Mouse (Mus musculus) intestine, embryonic 14.5 days (tissue): ENCODE results near the gene Lrrc4c. TPM values are rescaled to one million over a fixed set of nuclear protein-coding genes. Genes with fewer than 3 reads are reported as not detected.

Experiments
- ATAC-seq: fragments of 200-750 bp; cut with Nextera tagmentation; replicated peaks from 2 replicates; pipeline ENCODE4 v1.8.0; 2017; ENCODE audit warnings: low read depth, moderate number of reproducible peaks, moderate TSS enrichment, moderate library complexity; ENCODE audit not compliant: low FRiP score, low TSS enrichment
- DNase-seq: peaks from one replicate; pipeline ENCODE4 v3.0.0-alpha.2; 2018; ENCODE audit warnings: low spot score
- H3K27ac ChIP-seq: fragments of 300-500 bp; sonication (generic); 2 replicates; pipeline ENCODE4 v1.5.1; 2014; ENCODE audit warnings: low read depth, mild to moderate bottlenecking, control low read depth
- H3K27me3 ChIP-seq: fragments of 300-500 bp; sonication (generic); replicated peaks from 2 replicates; pipeline ENCODE4 v1.6.1; 2014; ENCODE audit warnings: low read length, control low read depth; ENCODE audit not compliant: control insufficient read depth, insufficient read depth
- H3K36me3 ChIP-seq: fragments of 300-500 bp; sonication (generic); 2 replicates; pipeline ENCODE4 v1.6.1; 2014; ENCODE audit warnings: low read length, control low read depth; ENCODE audit not compliant: control insufficient read depth, insufficient read depth
- H3K4me1 ChIP-seq: fragments of 300-500 bp; sonication (generic); replicated peaks from 2 replicates; pipeline ENCODE4 v1.6.1; 2014; ENCODE audit warnings: low read length, control low read depth, mixed read lengths; ENCODE audit not compliant: control insufficient read depth, insufficient read depth
- H3K4me2 ChIP-seq: fragments of 300-500 bp; sonication (generic); 2 replicates; pipeline ENCODE4 v1.6.1; 2014; ENCODE audit warnings: low read length
- H3K4me3 ChIP-seq: fragments of 300-500 bp; sonication (generic); 2 replicates; pipeline ENCODE4 v1.5.1; 2014; ENCODE audit warnings: low read depth, low read length, control low read depth, mixed read lengths
- H3K9ac ChIP-seq: fragments of 300-500 bp; sonication (generic); 2 replicates; pipeline ENCODE4 v1.6.1; 2014; ENCODE audit warnings: mild to moderate bottlenecking, low read length
- H3K9me3 ChIP-seq: fragments of 300-500 bp; sonication (generic); 2 replicates; pipeline ENCODE4 v1.6.1; 2016; ENCODE audit warnings: low read length, control low read depth; ENCODE audit not compliant: control insufficient read depth
- WGBS: fragments of 180-500 bp; shearing (Covaris S2); extraction: QIAGEN DNeasy Blood & Tissue Kit; methylation state at CpG from one replicate; pipeline ENCODE4 v1.1.7; 2014; 5-methylcytosine and 5-hydroxymethylcytosine counted together
- polyA plus RNA-seq: library from polyadenylated mRNA; unstranded; fragments of >200 nt; fragmentation: Nextera tagmentation; extraction: Ambion mirVana; gene quantifications from 2 replicates; pipeline ENCODE4 v1.2.1, GENCODE M21; 2014

Lrrc4c gene
- polyA plus RNA-seq, 1 experiment from 2014 or later = 4.7 TPM

DNA sequence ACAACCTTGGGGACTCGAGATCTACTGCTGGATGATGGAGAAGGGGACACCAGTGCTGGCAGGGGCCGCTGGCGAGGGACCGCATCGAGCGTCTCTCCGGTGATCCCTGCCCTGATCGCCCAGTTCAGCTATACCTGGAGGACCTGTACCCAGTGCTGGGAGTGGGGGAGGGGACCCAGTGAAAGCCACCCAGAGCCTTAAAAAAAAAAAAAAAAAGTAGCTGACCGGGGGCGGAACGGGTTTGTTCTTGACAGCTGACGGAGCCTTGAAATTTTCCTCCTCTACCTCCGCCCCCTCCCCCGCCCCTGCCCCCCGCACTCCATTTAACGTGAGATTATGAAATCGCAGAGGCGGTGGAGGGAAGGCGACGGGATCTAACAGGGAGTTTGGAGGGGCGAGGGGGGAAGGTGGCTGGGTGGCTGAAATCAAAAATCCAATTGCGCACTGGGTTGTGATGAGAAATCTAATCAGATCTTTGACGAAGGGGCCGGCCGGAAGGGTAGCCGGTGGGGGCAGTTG lies 1149.1 kb downstream of the Lrrc4c start:
- WGBS = under 1% methylated on average over 26 of the region's 26 CpGs
- no peaks in the 10 kb centered on the region for H3K4me1 ChIP-seq
- H3K36me3 ChIP-seq = no peaks in the 10 kb centered on the region
- peak overlapping the region; percentile 51 for H3K4me3 ChIP-seq
- no peaks in the 10 kb centered on the region for H3K9me3 ChIP-seq
- H3K4me2 ChIP-seq = peak overlapping the region; percentile 89
- H3K27ac ChIP-seq = peak overlapping the region; percentile 67
- peak overlapping the region; percentile 40 for H3K9ac ChIP-seq
- ATAC-seq = peak; percentile 65; the same call in 1 of the 2 replicates
- peaks cover 5% of the 10 kb centered on the region; the same call in 1 of the 2 replicates for H3K27me3 ChIP-seq
- DNase-seq = peak; percentile 76

DNA sequence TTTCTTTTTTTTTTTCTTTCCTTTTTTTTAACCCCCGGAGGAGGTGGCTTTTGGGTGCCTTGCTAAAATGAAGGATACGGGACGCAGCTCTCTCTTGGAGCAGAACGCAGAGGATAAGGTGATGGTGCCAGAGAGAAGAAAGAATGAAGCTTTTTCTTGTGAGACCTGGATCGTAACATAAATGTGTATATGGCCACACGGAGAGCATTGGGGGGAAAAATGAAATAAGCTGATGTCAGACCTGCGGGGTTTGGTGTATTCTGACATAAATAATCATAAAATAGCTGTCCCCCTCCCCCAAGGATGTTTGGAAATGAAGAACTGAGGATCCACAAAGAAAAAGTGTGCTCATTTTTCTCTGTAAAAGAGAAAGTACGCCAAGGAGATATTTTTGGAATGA lies 1149.7 kb downstream of the Lrrc4c start:
- Histone ChIP-seq H3K27ac (0 out of 2 replicates have a peak overlapping the region, but pooled peaks have one; percentile 67), H3K9me3 (no peaks in the 10 kb centered on the region), H3K9ac (peak overlapping the region; percentile 40; the same call in 1 of the 2 replicates), H3K36me3 (no peaks in the 10 kb centered on the region), H3K4me2 (peak overlapping the region; percentile 89), H3K27me3 (peaks cover 5% of the 10 kb centered on the region; the same call in 1 of the 2 replicates), H3K4me1 (no peaks in the 10 kb centered on the region), H3K4me3 (peak overlapping the region; percentile 51)
- ATAC-seq (no peak), DNase-seq (no peak)
- WGBS = 7% methylated on average over 8 of the region's 8 CpGs

GRCm38 (mm10) chr2:97468372-97468771 lies 1150.4 kb downstream of the Lrrc4c start:
- H3K9ac ChIP-seq = no peak overlapping the region
- DNase-seq (no peak), ATAC-seq (no peak)
- H3K4me3 ChIP-seq = peak overlapping the region; percentile 51
- no peaks in the 10 kb centered on the region for H3K4me1 ChIP-seq
- no peak overlapping the region for H3K27ac ChIP-seq
- no peaks in the 10 kb centered on the region for H3K9me3 ChIP-seq
- peaks cover 5% of the 10 kb centered on the region; the same call in 1 of the 2 replicates for H3K27me3 ChIP-seq
- no peaks in the 10 kb centered on the region for H3K36me3 ChIP-seq
- WGBS = 44% methylated on average over 5 of the region's 5 CpGs
- peak overlapping the region; percentile 89 for H3K4me2 ChIP-seq

- Histone ChIP-seq H3K27me3 (peaks cover 5% of the 10 kb centered on the region; the same call in 1 of the 2 replicates), H3K4me3 (0 out of 2 replicates have a peak overlapping the region, but pooled peaks have one; percentile 51), H3K9ac (no peak overlapping the region), H3K9me3 (no peaks in the 10 kb centered on the region), H3K4me1 (no peaks in the 10 kb centered on the region), H3K4me2 (0 out of 2 replicates have a peak overlapping the region, but pooled peaks have one; percentile 89), H3K27ac (no peak overlapping the region), H3K36me3 (no peaks in the 10 kb centered on the region)
- WGBS = 38% methylated on average over 2 of the region's 2 CpGs
- no peak for DNase-seq
- no peak for ATAC-seq
Measured at GRCm38 (mm10) chr2:97469396-97469795, 1151.4 kb downstream of the Lrrc4c start.

DNA sequence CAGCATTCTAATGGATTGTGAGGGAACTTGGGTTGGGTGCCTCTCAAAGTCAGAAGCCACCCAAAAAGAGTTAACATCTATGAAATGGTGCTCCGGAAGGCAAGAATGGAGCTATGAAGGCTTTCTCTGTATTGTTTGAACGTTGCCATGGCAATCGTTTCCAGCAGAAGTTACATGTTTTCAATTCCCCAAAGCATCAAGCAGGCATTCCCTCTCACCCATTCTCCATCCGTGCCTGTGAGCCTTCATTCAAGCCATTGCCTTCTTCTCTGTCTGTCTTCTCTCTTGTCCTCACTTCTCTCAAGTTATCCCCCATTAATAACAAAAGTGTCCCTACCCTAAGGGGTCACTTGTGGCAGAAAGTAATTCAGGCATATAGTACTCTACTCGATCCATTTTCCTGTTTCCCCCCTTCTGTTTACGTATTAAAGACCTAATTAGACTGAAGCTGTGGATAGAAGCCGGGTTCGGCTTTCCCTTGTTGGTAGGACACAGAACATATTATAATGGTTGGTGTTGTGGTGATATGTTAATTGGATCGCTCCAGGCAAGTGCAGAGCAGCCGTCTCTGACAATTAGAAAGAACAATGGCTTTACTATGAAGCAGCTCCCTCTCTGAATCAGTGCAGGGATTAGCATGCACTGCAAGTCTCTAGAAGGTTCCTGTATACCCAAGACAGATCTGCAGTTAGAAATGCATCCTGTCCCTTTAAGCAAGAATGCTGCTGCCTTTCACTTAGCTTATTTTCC lies 1160.4 kb downstream of the Lrrc4c start:
- 70% methylated on average over 10 of the region's 10 CpGs for WGBS
- DNase-seq (no peak), ATAC-seq (no peak)
- no peak overlapping the region for H3K9ac ChIP-seq
- no peaks in the 10 kb centered on the region for H3K4me1 ChIP-seq
- H3K27ac ChIP-seq = no peak overlapping the region
- H3K9me3 ChIP-seq = no peaks in the 10 kb centered on the region
- no peak overlapping the region for H3K4me3 ChIP-seq
- H3K36me3 ChIP-seq = no peaks in the 10 kb centered on the region
- no peak overlapping the region for H3K4me2 ChIP-seq
- H3K27me3 ChIP-seq = no peaks in the 10 kb centered on the region

GRCm38 (mm10) chr2:97478925-97479298 lies 1160.9 kb downstream of the Lrrc4c start:
- 75% methylated on average over 4 of the region's 4 CpGs for WGBS
- Histone ChIP-seq H3K4me1 (no peaks in the 10 kb centered on the region), H3K4me2 (no peak overlapping the region), H3K27ac (no peak overlapping the region), H3K36me3 (no peaks in the 10 kb centered on the region), H3K9me3 (no peaks in the 10 kb centered on the region), H3K4me3 (no peak overlapping the region), H3K9ac (no peak overlapping the region), H3K27me3 (no peaks in the 10 kb centered on the region)
- ATAC-seq (no peak), DNase-seq (no peak)

- ATAC-seq = no peak
- Histone ChIP-seq H3K36me3 (no peaks in the 10 kb centered on the region), H3K27me3 (no peaks in the 10 kb centered on the region), H3K4me2 (no peak overlapping the region), H3K4me1 (no peaks in the 10 kb centered on the region), H3K4me3 (no peak overlapping the region), H3K9ac (no peak overlapping the region), H3K27ac (no peak overlapping the region), H3K9me3 (no peaks in the 10 kb centered on the region)
- no peak for DNase-seq
- WGBS = 63% methylated on average over 1 of the region's 1 CpGs
Measured at GRCm38 (mm10) chr2:97484990-97485389, 1167.0 kb downstream of the Lrrc4c start.

GRCm38 (mm10) chr2:97485609-97486008 lies 1167.6 kb downstream of the Lrrc4c start:
- H3K9ac ChIP-seq = no peak overlapping the region
- H3K4me2 ChIP-seq = no peak overlapping the region
- no peaks in the 10 kb centered on the region for H3K36me3 ChIP-seq
- no peaks in the 10 kb centered on the region for H3K27me3 ChIP-seq
- ATAC-seq = no peak
- 34% methylated on average over 2 of the region's 2 CpGs for WGBS
- no peaks in the 10 kb centered on the region for H3K4me1 ChIP-seq
- no peak overlapping the region for H3K27ac ChIP-seq
- peak; percentile 51 for DNase-seq
- H3K9me3 ChIP-seq = no peaks in the 10 kb centered on the region
- no peak overlapping the region for H3K4me3 ChIP-seq
